Mouse (Mus musculus) kidney, postnatal 36 days (tissue): Measurements from ENCODE around the gene Tdrd12.
"Not testable (repeated sequence)": the region's sequence is repeated elsewhere in the genome, so short reads cannot be mapped to it uniquely, and the experiment has no call there.

Source experiments
- DNase-seq, 2 experiments: peaks; one replicate each; pipeline ENCODE4 v3.0.0; 2021 to 2022; ENCODE audit warnings: mixed read lengths in 2 of 2

Tdrd12 gene

DNA sequence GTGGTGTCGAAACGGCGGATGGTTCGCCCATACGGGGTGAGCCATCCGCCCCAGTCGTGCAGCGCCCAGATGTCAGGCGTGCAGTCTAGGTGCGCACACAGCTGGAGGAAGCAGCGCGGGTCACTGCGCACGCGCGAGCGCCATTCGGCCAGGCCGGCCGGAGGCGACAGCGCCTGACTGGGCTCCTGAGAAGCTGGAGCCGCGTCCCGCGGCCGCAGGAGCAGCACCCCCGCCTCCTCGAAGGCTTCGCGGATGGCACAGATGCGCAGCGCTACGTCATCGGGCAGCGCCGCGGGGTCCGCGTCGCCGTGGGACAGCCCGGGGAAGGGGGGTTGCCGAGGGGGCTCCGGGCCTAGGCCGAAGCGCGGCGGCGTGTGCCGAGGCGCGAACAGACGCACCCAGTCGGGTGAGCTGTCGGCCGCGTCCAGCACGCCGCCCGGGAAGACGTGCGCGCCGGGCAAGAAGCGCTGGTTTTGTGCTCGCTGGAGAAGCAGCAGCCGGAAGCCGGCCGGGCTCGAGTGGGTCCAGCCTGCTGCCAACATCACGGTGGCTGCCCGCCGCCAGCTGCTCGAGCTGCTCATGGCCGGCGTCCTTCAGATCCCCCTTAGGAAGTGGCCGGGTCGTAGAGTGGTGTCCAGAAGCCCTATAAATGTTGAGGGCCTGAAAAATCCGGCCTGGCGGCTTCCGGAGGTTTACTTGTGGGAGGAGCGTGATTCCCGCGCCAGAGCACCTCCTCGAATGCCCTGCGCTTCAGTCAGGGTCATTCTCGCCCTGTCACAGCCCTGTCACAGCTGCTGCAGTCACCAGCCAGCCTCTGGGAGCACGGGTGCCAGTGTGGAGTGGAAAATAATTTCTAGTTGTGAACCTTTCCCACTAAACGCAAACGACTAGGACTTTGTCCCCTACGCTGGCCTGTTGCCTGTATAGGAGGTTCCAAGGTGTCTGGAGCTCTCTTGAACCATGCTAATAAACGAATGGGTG is 18.0 kb upstream of the Tdrd12 start:
- DNase-seq: peak; percentile 91 to 92

DNA sequence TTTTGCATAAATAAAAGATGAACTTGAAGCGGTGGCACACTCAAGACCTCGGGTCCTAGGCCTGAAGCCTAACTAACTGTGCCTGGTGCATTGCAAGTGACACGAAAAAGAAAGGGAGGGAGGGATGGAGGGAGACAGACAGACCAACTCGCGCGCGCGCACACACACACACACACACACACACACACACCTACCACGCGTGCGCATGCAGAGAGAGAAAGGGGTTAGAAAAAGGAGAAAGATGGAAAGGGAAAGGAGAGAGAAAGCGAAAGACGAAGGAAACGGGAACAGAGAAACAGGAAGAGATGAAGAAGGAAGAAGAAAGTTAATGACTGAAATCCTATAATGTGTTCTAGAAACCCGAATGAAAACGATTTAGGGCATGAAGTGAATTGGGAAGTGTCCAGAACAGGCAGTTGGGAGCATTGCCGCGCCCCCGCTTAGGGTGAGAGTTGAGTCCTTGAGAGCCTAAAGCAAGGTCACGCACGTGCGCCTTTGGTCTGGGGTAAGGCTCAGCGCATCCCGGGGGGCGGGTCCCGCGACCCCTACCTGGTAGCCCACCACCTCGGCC is 17.1 kb upstream of the Tdrd12 start:
- peak in 1 of 2 experiments; percentile 52 for DNase-seq

DNA sequence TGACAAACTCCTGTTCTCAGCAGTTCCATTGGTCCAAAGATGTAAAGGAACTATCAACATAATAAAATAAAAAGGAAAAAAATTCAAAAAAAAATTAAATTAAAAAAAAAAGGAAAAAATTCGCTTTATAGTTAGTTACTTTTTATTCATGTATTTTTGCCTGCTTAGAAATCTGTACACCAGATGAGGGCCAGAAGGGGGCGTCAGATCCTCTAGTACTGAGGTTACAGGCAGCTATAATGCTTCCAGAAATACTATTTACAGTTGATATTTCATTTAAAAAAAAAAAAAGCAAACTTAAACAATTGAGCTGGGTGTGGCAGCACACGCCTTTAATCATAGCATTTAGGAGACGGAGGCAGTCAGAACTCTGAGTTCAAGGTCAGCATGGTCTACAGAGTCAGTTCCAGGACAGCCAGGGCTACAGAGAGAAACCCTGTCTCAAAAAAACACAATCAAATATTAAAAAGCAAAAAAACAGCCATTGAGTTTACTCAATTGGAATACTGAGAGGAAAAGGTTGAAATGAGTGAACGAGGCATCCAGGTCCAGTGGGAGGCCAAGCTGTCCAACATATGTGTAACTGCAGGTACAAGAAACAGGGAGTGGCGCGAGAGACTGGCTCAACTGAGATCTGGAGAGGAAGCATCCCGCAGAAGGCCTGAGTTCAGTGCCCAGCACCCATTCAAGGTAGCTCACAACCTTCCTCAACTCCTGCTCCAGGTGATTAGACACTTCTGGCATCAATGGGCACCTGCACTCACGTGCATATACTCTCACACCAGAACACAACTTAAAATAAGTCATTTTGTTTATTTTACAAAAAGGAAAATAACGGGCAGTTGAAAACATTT is 16.4 kb upstream of the Tdrd12 start:
- peak; percentile 56 to 81 for DNase-seq

DNA sequence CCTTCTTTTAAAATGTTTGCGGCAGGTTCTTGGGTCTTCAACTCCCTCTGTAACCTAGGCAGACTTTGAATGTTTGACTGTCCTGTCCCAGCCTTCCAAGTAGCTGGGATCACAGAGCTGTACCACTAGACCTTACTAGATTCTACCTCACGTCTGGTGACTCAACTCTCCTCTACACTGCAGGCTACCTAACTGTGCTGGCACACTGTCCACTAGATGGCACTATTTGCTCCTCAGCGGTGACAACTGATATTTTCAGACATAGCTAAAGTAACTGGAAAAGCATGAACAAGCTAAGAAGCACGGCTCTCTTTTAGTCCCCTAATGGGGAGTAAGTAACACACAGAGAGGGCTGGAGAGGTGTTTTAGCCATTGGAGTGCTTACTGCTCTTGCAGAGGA is 8.3 kb upstream of the Tdrd12 start:
- DNase-seq: peak; percentile 75 to 79

GRCm38 (mm10) chr7:35535750-35536512 is 1.6 kb downstream of the Tdrd12 start:
- no peak for DNase-seq

DNA sequence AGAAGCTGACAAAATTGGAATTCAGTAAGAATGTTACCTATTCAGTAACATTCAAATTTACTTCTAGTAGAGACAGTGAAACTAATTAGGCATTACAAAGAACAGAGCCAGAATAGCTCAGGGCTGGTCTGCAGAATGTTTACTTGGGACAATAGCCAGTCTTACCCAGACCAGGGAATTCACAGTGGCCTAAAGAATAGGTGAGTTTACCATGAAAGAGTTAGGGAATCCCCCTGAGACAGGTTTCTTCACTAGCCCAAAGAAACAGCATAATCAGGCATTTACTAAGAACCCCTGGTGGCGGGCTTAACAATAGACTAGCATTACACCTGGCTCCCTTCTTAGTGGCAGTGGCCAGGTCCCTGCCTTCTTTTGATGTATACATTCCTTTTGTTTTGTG is 7.0 kb downstream of the Tdrd12 start:
- DNase-seq: not testable (repeated sequence)

DNA sequence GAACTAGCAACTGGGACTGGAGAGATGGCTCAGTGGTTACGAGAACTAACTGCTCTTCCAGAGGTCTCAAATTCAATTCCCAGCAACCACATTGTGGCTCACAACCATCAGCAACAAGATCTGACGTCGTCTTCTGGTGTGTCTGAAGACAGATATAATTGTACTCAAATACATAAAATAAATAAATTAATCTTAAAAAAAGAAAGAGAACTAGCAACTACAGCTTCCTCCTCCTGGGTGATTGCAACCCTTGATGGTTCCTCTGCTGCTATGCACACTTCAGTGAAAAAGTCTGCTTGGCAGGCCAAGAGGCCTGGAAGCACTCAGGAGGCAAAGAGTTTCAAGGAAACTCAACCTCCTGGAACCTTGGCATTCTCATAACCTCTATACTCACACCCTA is 7.5 kb downstream of the Tdrd12 start:
- DNase-seq: no peak

- DNase-seq: no peak
These were observed 10.8 kb downstream of the Tdrd12 start for GRCm38 (mm10) chr7:35526795-35527194.

GRCm38 (mm10) chr7:35501995-35502394 is 35.5 kb downstream of the Tdrd12 start:
- peak; percentile 12 to 35 for DNase-seq

DNA sequence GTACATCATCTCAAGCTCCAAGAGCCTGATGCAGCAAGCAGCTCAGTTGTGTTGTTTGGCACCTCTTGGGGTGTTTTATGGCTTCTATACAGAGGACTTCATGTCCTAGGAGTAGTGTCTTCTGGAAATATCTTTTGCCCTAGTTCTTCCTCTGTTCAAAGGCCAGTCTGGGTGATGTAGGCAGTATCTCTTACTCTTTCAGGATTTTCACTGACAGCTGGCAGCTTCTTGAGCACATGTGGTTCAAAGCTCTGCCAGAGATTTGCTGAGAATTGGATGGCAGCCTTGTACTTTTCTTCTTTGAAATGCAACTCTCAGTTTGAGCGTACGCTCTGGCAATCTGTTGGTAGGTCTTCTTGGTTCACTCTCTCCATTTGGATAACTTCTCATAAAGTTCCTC is 40.0 kb downstream of the Tdrd12 start:
- no peak for DNase-seq

DNA sequence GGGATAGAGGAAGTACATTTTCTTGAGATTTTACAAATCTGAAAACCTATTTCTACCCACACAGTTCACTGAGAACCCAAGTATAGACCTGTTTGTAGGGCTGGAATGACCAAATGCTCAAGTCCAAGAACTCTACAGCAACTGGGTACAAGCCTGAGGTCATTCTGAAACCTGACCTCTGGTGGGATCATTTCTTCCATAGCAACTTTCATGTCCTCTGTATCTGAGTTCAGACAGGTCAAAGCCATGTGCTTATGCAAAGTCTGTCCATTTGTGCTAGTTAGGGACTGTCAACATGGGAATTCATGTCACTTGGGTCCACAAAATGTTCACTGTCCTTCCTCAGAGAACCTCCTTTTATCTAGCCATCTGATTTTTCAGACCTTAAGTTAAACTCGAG is 46.5 kb downstream of the Tdrd12 start:
- no peak for DNase-seq

GRCm38 (mm10) chr7:35490186-35490585 is 47.4 kb downstream of the Tdrd12 start:
- DNase-seq: no peak

GRCm38 (mm10) chr7:35486553-35486952 is 51.0 kb downstream of the Tdrd12 start:
- no peak for DNase-seq

DNA sequence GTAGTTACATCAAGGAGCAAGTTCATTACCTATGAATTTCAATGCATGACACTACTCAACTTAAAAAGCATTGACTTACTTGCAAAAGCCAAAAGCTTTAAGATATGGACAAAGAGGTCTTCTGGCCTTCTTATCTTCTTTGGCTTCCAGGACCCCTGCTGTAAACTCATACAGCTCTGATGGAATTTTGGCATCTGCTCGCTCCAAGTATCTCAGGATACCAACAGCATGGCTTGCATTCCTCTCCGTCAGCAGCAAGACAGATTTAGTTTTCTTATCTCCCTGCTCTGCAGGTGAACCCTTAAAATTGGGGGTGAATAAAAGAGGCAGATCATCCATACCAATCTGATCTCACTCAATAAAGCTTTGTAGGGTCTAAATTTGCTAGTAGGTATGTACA is 52.4 kb downstream of the Tdrd12 start:
- DNase-seq: no peak

- DNase-seq: no peak
These were observed 61.1 kb downstream of the Tdrd12 start for GRCm38 (mm10) chr7:35476457-35476856.

GRCm38 (mm10) chr7:35470794-35471193 is 66.8 kb downstream of the Tdrd12 start:
- peak; percentile 16 to 27 for DNase-seq

GRCm38 (mm10) chr7:35467856-35468255 is 69.7 kb downstream of the Tdrd12 start:
- DNase-seq: no peak

- DNase-seq: no peak
These were observed 72.5 kb downstream of the Tdrd12 start for GRCm38 (mm10) chr7:35465027-35465426.

DNA sequence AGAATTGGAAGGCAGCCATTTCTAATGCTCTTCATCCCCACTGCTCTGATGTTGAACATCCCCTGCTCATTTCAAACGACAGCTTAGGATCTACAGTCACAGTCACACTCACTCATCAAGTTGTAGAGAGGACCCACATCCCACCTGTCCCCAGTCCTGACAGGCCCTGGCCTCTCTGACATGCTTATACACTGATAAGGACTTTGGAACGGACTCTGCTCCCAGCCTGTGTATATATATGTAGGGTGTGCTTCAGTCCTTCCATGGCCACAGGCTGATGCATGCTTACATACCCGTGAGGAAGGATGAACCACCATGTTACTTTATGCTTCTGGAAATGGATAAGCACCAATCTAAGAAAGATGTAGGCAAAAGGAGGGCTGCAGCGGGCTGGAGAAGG is 76.6 kb downstream of the Tdrd12 start:
- DNase-seq: no peak

DNA sequence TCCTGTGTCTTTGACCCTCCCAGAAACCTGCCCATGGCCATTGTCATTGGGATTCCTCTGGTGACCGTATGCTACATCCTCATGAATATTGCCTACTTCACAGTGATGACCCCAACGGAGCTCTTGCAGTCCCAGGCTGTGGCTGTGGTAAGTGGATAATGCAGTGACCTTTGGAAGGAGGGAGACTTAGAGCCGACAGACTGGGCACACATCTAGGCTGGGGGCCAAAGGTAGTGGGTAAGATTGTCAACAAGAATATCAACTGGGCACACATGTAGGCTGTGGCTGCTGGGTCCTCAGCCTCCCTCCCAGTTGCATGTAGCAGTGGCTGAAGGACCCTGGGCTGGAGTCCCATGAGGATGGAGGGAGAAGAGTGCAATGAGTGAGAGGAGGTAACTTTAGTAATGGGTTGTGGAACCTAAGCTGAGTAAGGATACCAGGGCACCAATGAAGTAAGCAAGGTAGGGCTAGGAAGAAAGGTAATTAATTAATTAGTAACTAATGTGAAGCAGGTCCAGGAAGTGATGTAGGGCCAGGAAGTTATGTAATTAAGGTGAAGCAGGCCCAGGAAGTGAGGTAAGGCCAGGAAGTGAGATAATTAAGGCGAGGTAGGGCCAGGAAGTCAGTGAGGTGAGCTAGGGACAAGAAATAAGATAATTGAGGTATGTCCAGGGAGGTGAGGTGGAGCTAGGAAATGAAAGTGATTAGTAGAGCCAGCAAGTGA is 81.3 kb downstream of the Tdrd12 start:
- peak; percentile 36 to 60 for DNase-seq

GRCm38 (mm10) chr7:35448867-35449266 is 88.7 kb downstream of the Tdrd12 start:
- peak; percentile 79 to 83 for DNase-seq
